Mouse (Mus musculus): Measurements from ENCODE around the gene Calr. TPM values are rescaled to one million over a fixed set of nuclear protein-coding genes. Genes with fewer than 3 reads are reported as not detected.

Gene Calr
- polyA plus RNA-seq, 1 experiment = 687 TPM

DNA sequence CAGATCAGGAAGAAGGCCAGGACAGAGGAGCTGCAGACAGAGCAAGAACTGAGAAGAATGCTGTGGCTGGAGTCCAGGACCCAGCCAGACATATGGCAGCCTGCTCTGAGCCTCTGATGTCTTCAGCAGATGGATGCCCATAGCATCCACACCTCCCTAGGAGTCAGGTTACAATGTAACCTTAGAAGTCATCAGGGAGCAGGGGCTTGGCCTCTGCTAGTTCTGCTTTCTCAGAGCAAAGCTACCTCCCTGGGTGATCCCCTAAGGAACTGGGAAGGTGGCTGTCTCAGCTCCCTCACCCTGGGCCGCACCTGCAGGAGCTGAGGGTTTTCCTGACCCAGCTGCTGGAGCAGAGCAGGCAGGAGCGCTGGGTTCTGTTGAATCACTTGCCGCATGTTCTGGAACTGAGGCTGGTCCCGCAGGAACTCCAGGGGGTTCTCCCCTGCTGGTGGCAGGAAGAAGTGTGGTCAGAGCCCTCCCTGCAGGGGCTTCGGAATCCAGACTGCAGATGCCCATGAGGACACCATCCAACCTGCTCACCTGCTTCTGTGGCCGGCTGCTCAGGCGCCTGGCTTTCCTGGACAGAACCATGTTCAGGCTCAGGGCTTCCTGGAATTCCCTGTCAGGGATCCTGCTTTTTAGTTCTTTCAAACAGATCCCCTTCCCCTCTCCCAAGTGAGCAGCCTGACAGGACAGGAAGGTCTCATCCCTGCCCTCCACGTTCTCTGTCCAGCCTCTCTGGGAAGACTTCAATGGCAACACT lies 9.4 kb downstream of the Calr start:
- Histone ChIP-seq H3ac (ENCODE audit: control insufficient read depth, insufficient read length, low read depth) (peak overlapping the region; percentile 19), H3K79me3 (ENCODE audit: low read depth) (peaks cover 23% of the 10 kb centered on the region), H3K36me3 (ENCODE audit: control insufficient read depth, insufficient read depth) (peaks cover 78% of the 10 kb centered on the region), H3K4me3 (ENCODE audit: insufficient read depth, poor library complexity, severe bottlenecking) (no peak overlapping the region), H3K79me2 (ENCODE audit: control insufficient read depth, insufficient read depth) (peaks cover 52% of the 10 kb centered on the region), H3K27me3 (ENCODE audit: control insufficient read depth, insufficient read depth, insufficient read length) (no peaks in the 10 kb centered on the region)
- TF ChIP-seq MYOD1 (IDR thresholded peaks at IDR 0.05; ENCODE audit: control insufficient read depth, insufficient read length, low read depth) (peak; percentile 40), USF1 (IDR thresholded peaks at IDR 0.05; ENCODE audit: low read depth) (no peak)

DNA sequence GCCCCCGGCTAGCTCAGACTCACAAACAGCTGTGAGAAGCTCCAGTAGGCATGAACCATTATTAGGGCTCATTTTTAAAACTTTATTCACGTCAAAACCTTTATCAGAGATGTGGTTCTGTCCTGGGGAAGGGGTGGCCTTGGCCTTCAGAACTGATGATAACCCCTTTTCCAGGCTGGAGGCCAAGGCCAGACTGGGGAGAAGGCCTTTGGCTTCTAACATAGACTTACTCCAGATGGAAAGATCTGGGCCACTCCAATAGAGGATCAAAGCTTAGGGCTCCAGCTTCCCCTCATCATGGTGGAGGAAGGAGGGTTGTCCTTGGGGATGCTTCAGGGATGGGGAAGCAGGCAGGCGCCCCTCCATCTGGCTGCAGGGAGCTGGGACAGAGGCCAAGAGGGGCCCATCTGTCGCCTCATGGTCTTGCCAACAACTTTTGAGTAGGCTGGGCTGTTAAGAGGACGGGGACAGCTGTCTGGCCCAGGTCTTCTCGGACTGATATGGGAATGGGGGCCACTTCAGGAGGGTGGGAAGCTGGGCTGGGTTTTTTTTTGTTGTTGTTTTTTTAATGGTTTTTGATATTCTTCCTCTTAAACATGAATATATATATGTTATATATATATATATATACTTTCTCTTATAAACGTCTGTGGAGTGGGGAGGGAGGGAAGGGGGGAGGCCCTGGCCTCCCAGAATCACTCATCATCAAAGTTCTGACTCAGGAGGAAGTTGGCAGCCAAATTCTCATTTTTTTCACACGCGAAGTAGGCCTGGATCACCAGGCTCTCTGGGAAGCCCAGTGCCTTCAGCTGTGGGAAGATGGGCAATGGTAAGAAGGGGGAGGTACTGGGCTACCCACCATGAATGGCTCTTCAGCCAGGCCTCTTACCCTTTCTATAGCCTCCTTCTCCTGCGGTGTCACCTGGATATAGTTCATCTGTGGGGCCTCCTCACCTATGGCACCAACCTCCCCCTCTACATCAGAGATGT lies 11.6 kb downstream of the Calr start:
- Histone ChIP-seq H3K79me3 (ENCODE audit: low read depth) (peaks cover 23% of the 10 kb centered on the region), H3K36me3 (ENCODE audit: control insufficient read depth, insufficient read depth) (peaks cover 64% of the 10 kb centered on the region), H3K4me3 (ENCODE audit: insufficient read depth, poor library complexity, severe bottlenecking) (no peak overlapping the region), H3ac (ENCODE audit: control insufficient read depth, insufficient read length, low read depth) (no peak overlapping the region), H3K79me2 (ENCODE audit: control insufficient read depth, insufficient read depth) (peaks cover 60% of the 10 kb centered on the region), H3K27me3 (ENCODE audit: control insufficient read depth, insufficient read depth, insufficient read length) (no peaks in the 10 kb centered on the region)
- no peak for TF ChIP-seq MYOG (IDR thresholded peaks at IDR 0.05; ENCODE audit: control insufficient read depth, extremely low read depth, insufficient read length)
- no peak for TF ChIP-seq USF1 (IDR thresholded peaks at IDR 0.05; ENCODE audit: low read depth)
- TF ChIP-seq CEBPB (IDR thresholded peaks at IDR 0.05; ENCODE audit: low read depth) = no peak
- TF ChIP-seq MYOD1 (IDR thresholded peaks at IDR 0.05; ENCODE audit: control insufficient read depth, insufficient read length, low read depth) = no peak
- TF ChIP-seq CTCF (IDR thresholded peaks at IDR 0.05; ENCODE audit: control insufficient read depth, insufficient read depth, insufficient read length) = no peak
- no peak for TF ChIP-seq MAX (IDR thresholded peaks at IDR 0.05)
- TF ChIP-seq FOSL1 (IDR thresholded peaks at IDR 0.05; ENCODE audit: insufficient read depth, low read length, poor library complexity, severe bottlenecking) = no peak

DNA sequence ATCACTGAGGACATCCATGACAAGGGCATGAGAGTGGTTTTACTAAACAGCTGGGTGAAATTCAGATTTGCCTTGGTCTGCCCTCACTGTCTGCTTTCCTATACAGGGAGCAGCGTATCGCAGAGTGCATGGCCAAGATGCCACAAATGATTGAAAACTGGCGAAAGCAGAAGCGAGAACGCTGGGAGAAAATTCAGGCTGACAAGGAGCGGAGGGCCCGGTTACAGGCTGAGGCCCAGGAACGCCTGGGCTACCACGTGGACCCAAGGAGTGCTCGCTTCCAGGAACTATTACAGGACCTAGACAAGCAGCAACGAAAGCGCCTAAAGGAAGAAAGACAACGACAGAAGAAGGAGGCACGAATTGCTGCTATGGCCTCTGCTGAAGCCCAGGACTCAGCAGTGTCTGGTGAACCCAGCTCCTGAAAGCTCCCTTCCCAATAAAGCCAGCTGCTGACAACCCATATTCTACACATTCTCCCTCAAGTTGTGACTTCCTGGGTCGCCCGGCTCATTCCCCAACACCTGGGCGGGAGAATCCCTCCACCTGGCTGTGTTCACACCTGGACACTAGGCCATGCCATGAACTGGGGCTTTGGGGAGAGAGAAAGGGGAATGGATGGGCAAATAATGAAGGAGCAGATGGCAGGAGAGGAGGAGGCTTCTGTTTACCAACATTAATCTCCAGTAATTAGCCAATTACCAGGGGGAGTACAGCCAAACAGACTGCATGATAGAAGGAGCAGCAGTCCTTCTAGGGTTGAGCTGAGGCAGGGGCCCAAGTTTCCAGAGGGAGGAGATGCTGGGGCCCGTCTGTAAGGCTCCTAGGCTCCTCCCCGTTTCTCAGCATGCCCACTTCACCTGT lies 12.5 kb downstream of the Calr start:
- peaks cover 14% of the 10 kb centered on the region for H3K79me3 ChIP-seq (ENCODE audit: low read depth)
- peaks cover 51% of the 10 kb centered on the region for H3K79me2 ChIP-seq (ENCODE audit: control insufficient read depth, insufficient read depth)
- H3K4me3 ChIP-seq (ENCODE audit: insufficient read depth, poor library complexity, severe bottlenecking) = no peak overlapping the region
- peaks cover 62% of the 10 kb centered on the region for H3K36me3 ChIP-seq (ENCODE audit: control insufficient read depth, insufficient read depth)
- no peaks in the 10 kb centered on the region for H3K27me3 ChIP-seq (ENCODE audit: control insufficient read depth, insufficient read depth, insufficient read length)
- TF ChIP-seq FOSL1 (IDR thresholded peaks at IDR 0.05; ENCODE audit: insufficient read depth, low read length, poor library complexity, severe bottlenecking) (no peak), USF1 (IDR thresholded peaks at IDR 0.05; ENCODE audit: low read depth) (no peak), MAX (IDR thresholded peaks at IDR 0.05) (no peak), CEBPB (IDR thresholded peaks at IDR 0.05; ENCODE audit: low read depth) (no peak), MYOG (IDR thresholded peaks at IDR 0.05; ENCODE audit: control insufficient read depth, extremely low read depth, insufficient read length) (no peak), MYOD1 (IDR thresholded peaks at IDR 0.05; ENCODE audit: control insufficient read depth, insufficient read length, low read depth) (no peak), CTCF (IDR thresholded peaks at IDR 0.05; ENCODE audit: control insufficient read depth, insufficient read depth, insufficient read length) (no peak)
- no peak overlapping the region for H3ac ChIP-seq (ENCODE audit: control insufficient read depth, insufficient read length, low read depth)

DNA sequence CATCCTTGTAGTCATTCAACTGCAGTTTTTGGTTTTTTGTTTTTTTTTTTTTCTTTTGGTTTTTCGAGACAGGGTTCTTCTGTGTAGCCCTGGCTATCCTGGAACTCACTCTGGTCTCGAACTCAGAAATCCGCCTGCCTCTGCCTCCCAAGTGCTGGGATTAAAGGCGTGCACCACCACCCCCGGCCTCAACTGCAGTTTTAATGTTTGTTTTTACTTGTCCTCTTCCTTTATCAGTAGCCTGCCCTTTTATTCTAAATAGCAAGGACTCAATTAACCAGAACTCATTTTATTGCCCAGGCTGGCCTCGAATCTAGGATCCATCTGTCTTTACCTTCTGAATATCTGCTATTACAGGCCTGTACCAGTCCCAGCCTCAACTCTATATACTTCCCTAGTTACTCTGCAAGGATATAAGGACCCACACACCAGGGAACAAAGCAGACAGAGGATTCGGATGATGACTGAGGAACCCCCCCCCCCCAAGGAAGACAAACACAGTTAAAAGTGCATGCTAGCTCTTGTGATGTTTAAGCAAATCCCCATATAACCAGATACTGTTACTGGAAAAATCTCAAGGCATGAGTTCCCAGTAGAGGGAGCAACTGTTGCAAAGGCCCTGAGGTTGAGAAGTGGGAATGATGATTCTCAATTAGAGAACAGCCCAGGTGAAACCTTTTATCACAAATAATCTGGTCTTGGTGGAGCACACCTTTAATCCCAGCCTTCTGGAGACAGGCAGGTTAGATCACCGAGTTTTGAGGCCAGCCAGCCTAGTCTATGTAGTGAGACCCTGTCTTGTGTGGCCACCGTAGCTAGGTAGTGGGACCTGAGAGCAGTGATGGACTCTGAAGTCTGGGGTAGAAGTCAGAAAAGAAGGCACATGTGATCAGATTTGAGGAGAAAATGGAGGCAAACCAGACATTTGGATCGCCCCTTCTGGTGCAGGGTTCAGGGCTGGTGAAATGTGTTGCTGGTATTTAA lies 13.7 kb downstream of the Calr start:
- Histone ChIP-seq H3K79me3 (ENCODE audit: low read depth) (peaks cover 10% of the 10 kb centered on the region), H3K4me3 (ENCODE audit: insufficient read depth, poor library complexity, severe bottlenecking) (peak overlapping the region; percentile 74), H3K79me2 (ENCODE audit: control insufficient read depth, insufficient read depth) (peaks cover 39% of the 10 kb centered on the region), H3K36me3 (ENCODE audit: control insufficient read depth, insufficient read depth) (peaks cover 50% of the 10 kb centered on the region), H3K27me3 (ENCODE audit: control insufficient read depth, insufficient read depth, insufficient read length) (no peaks in the 10 kb centered on the region), H3ac (ENCODE audit: control insufficient read depth, insufficient read length, low read depth) (peak overlapping the region; percentile 97)
- TF ChIP-seq MAX (IDR thresholded peaks at IDR 0.05) (no peak), CEBPB (IDR thresholded peaks at IDR 0.05; ENCODE audit: low read depth) (no peak), MYOD1 (IDR thresholded peaks at IDR 0.05; ENCODE audit: control insufficient read depth, insufficient read length, low read depth) (no peak), FOSL1 (IDR thresholded peaks at IDR 0.05; ENCODE audit: insufficient read depth, low read length, poor library complexity, severe bottlenecking) (no peak), CTCF (IDR thresholded peaks at IDR 0.05; ENCODE audit: control insufficient read depth, insufficient read depth, insufficient read length) (no peak), USF1 (IDR thresholded peaks at IDR 0.05; ENCODE audit: low read depth) (no peak), MYOG (IDR thresholded peaks at IDR 0.05; ENCODE audit: control insufficient read depth, extremely low read depth, insufficient read length) (no peak)

All from C2C12 (cell line).